In the genomic region with DNA sequence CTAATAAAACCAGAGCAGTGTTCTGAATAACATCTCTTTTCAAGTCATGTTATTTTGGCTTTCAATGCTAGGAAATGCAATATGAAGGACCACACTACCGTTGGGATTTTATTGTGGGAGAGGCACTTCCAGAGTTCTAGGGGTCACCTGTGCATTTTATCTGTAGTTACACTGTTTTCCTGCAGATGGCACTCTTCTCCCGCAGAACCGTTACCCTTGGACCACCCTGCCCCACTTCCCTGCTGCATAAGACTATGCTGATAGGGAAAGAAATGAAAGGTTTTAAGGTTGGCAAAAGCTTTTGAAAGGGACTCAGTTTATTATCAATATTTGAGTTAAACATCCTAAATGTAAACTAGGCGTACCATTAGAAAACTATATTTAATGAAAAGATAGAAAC, we compare ENCODE assay signal across 9 mouse cellular contexts. TPM values are rescaled to one million over a fixed set of nuclear protein-coding genes. Genes with fewer than 3 reads are reported as not detected.
DNase-seq lines count a peak whose midpoint lies in the region; ATAC-seq and TF ChIP-seq lines count a peak whose summit lies in the region.
"Had no signal": no experiment of that assay in that cellular context is flagged by ENCODE, and none has a peak within 500 bp of the region (broad histone marks: within the 10 kb centered on the region; RNA-seq: fewer than 3 reads in every experiment).

No protein-coding gene starts in this region.

- H3K36me3 ChIP-seq in hindbrain, embryonic 12.5 days = no peaks in the 10 kb centered on the region
- H3K36me3 ChIP-seq in liver, adult 2 months (ENCODE audit: control insufficient read depth, insufficient read depth, low read length) = no peaks in the 10 kb centered on the region

- no peak for TF ChIP-seq POLR2A in liver, adult 2 months (IDR thresholded peaks at IDR 0.05; ENCODE audit: extremely low read depth, insufficient read depth, low read length)

- no peak overlapping the region for H3K9ac ChIP-seq in hindbrain, embryonic 12.5 days
- no peak overlapping the region for H3K9ac ChIP-seq in liver, adult 2 months (ENCODE audit: low read depth, low read length)

- H3K27me3 ChIP-seq in hindbrain, embryonic 12.5 days = no peaks in the 10 kb centered on the region; the same call in 1 of the 2 replicates
- H3K27me3 ChIP-seq in liver, adult 2 months (ENCODE audit: control insufficient read depth, insufficient read depth, low read length) = no peaks in the 10 kb centered on the region

- H3K4me3 ChIP-seq in layer of hippocampus, adult 2 months = no peak overlapping the region
- no peak overlapping the region for H3K4me3 ChIP-seq in hindbrain, embryonic 12.5 days
- no peak overlapping the region for H3K4me3 ChIP-seq in liver, adult 2 months (ENCODE audit: insufficient read depth, low read depth, low read length)

- no peak overlapping the region for H3K4me2 ChIP-seq in hindbrain, embryonic 12.5 days (replicated peaks)

- 18% methylated on average over 4 of the region's 4 CpGs for WGBS in hindbrain, embryonic 12.5 days
- WGBS in liver, adult 2 months = 28% methylated on average over 4 of the region's 4 CpGs

- no peaks in the 10 kb centered on the region for H3K4me1 ChIP-seq in hindbrain, embryonic 12.5 days
- no peaks in the 10 kb centered on the region for H3K4me1 ChIP-seq in liver, adult 2 months (ENCODE audit: control insufficient read depth, insufficient read depth, low read length)

- ATAC-seq in hindbrain, embryonic 12.5 days (ENCODE audit: low FRiP score) = peak; percentile 68; the same call in 1 of the 2 replicates

- no peaks in the 10 kb centered on the region for H3K79me2 ChIP-seq in liver, adult 2 months (ENCODE audit: control insufficient read depth, insufficient read depth, low read length)

- no peaks in the 10 kb centered on the region for H3K9me3 ChIP-seq in hindbrain, embryonic 12.5 days (replicated peaks)
- H3K9me3 ChIP-seq: megakaryocyte, embryonic 14.5 days had no signal

- peak; percentile 89 for TF ChIP-seq CTCF in layer of hippocampus, adult 2 months (conservative IDR thresholded peaks at IDR 0.05)
- peak; percentile 64 for TF ChIP-seq CTCF in liver, adult 2 months (IDR thresholded peaks at IDR 0.05; ENCODE audit: low read depth, low read length)

- DNase-seq in layer of hippocampus, adult 2 months (ENCODE audit: low spot score in 2 of 2) = peak in 1 of 2 experiments; percentile 67
- no peak for DNase-seq in layer of hippocampus, adult 9-10 months (ENCODE audit: low spot score)
- DNase-seq in Muller cell, postnatal 12 days (ENCODE audit: inconsistent ontology term) = peak; percentile 40
- peak; percentile 42 to 72 for DNase-seq in cerebellum, postnatal 25 days
- DNase-seq in liver, adult 2 months (ENCODE audit: extremely low read depth, low read depth, low spot score) = no peak
- DNase-seq in neural tube, embryonic 10.5 days (ENCODE audit: extremely low spot score, low spot score) = peak; percentile 57
- no peak for DNase-seq in urinary bladder, postnatal 36 days (ENCODE audit: low spot score in 2 of 2)

- no peak overlapping the region for H3K27ac ChIP-seq in layer of hippocampus, adult 2 months
- no peak overlapping the region for H3K27ac ChIP-seq in hindbrain, embryonic 12.5 days
- H3K27ac ChIP-seq in liver, adult 2 months (replicated peaks; ENCODE audit: insufficient read depth, low read depth, low read length) = no peak overlapping the region

RNA-seq across cellular contexts. Expression of gene Paqr3, which starts 14.6 kb away (rescaled TPM):
- 10 to 100 TPM; 29.8 to 31.8 TPM for total RNA-seq in layer of hippocampus, adult 2 months (2021)
- polyA plus RNA-seq in hindbrain, embryonic 12.5 days (2016; fragmentation: Nextera tagmentation; extraction: Ambion mirVana) = 20.5 and 21.8 TPM in 2 replicates
- total RNA-seq in liver, adult 2 months (2014; rRNA removed) = 7.9 and 8.1 TPM in 2 replicates
- polyA plus RNA-seq in liver, adult 2 months (2012; rRNA removed) = 7.9 and 10.5 TPM in 2 replicates

Comparison
In these comparisons a context has a peak if more than half of its experiments do, and no peak if none do; other contexts are left out.
1. DNase-seq: peak in Muller cell, postnatal 12 days (single experiment), cerebellum, postnatal 25 days (2 of 2) and neural tube, embryonic 10.5 days (single experiment); none in layer of hippocampus, adult 9-10 months (single experiment), liver, adult 2 months (single experiment) and urinary bladder, postnatal 36 days (0 of 2).